Mouse (Mus musculus): ENCODE data around the gene Dnah10.

DNA sequence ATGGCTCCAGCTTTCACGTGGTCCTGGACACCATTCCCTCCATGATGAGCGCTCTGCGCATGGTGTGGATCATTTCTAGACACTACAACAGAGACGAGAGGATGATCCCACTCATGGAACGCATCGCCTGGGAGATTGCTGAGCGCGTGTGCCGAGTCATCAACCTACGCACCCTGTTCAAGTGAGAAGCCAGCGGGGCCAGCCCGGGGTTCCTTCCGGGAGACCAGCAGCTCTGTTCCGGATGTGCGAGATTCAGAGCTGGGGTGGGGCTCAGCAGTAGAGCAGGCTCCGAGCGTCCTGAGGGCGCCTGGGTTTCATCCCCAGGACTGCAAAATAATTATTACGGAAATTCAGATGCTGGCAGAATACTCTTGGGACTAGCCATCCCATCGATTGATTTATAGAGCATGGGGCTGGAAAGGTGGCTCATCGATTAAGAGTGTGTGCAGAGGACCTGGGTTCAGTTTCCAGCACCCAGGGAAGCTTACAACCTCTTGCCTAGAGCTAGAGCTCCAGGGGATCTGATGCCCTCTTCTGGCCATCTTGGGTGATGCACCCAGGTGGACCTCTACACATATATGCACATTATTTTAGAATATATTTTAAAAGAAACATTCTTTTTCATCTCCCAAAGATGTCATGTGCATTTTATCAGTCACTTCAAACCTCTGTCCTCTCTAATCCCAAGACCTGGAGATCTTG is 17.2 kb downstream of the Dnah10 start:
- no peak for TF ChIP-seq POLR2A (IDR thresholded peaks at IDR 0.05; ENCODE audit: extremely low read depth, insufficient read depth, low read length)
- no peak for TF ChIP-seq CTCF (IDR thresholded peaks at IDR 0.05; ENCODE audit: extremely low read depth, insufficient read depth, low read length)

Measured in cortical plate, adult 2 months (tissue).